ENCODE assay signal across 9 mouse cellular contexts in genomic region chr4:139430176-139430575, GRCm38 (mm10).
A peak's percentile ranks its signal among the peaks of the same experiment; 100 is the strongest.
DNase-seq lines count a peak whose midpoint lies in the region; ATAC-seq and TF ChIP-seq lines count a peak whose summit lies in the region.
"Had no signal": no experiment of that assay in that cellular context is flagged by ENCODE, and none has a peak within 500 bp of the region (broad histone marks: within the 10 kb centered on the region; RNA-seq: fewer than 3 reads in every experiment).

No protein-coding gene starts in this region.

- H3K4me2 ChIP-seq in heart, embryonic 15.5 days, result no peak overlapping the region
- H3K4me2 ChIP-seq: limb, embryonic 15.5 days had no signal

- H3K9me3 ChIP-seq in E14TG2a.4 (ENCODE audit: low read length), result no peaks in the 10 kb centered on the region
- H3K9me3 ChIP-seq in embryonic facial prominence, embryonic 10.5 days, result no peaks in the 10 kb centered on the region
- no peaks in the 10 kb centered on the region for H3K9me3 ChIP-seq in heart, embryonic 15.5 days (replicated peaks)
- H3K9me3 ChIP-seq: limb, embryonic 15.5 days had no signal

- 55% methylated on average over 15 of the region's 15 CpGs for WGBS in embryonic facial prominence, embryonic 10.5 days
- 37% methylated on average over 15 of the region's 15 CpGs for WGBS in heart, embryonic 15.5 days
- WGBS in lung, adult 2 months, result 34% methylated on average over 15 of the region's 15 CpGs

- TF ChIP-seq CTCF in E14TG2a.4 (conservative IDR thresholded peaks at IDR 0.05; ENCODE audit: low read length), result peak; percentile 75
- TF ChIP-seq CTCF in lung, adult 2 months (IDR thresholded peaks at IDR 0.05; ENCODE audit: insufficient read depth, low read length), result peak; percentile 72

- H3K9ac ChIP-seq in heart, embryonic 15.5 days, result no peak overlapping the region
- H3K9ac ChIP-seq: limb, embryonic 15.5 days had no signal

- DNase-seq in adrenal gland, postnatal 10 days, result peak; percentile 86
- peak; percentile 69 for DNase-seq in embryonic facial prominence, embryonic 10.5 days (ENCODE audit: low spot score)
- peak; percentile 49 to 81 for DNase-seq in layer of hippocampus, adult 18-20 months (ENCODE audit: low spot score in 2 of 2)
- peak; percentile 59 for DNase-seq in lung, adult 2 months
- peak; percentile 78 for DNase-seq in right cerebral cortex, adult 18-20 months
- peak; percentile 52 for DNase-seq in urinary bladder, postnatal 25 days (ENCODE audit: low spot score)

- H3K27ac ChIP-seq in embryonic facial prominence, embryonic 10.5 days (replicated peaks), result no peak overlapping the region
- peak overlapping the region; percentile 60 for H3K27ac ChIP-seq in heart, embryonic 15.5 days
- H3K27ac ChIP-seq: limb, embryonic 15.5 days had no signal

- no peaks in the 10 kb centered on the region for H3K27me3 ChIP-seq in E14TG2a.4 (ENCODE audit: insufficient read depth, low read length)
- H3K27me3 ChIP-seq in embryonic facial prominence, embryonic 10.5 days (replicated peaks; ENCODE audit: low read depth, poor library complexity, severe bottlenecking), result no peaks in the 10 kb centered on the region
- H3K27me3 ChIP-seq in heart, embryonic 15.5 days, result no peaks in the 10 kb centered on the region
- H3K27me3 ChIP-seq: limb, embryonic 15.5 days had no signal

- TF ChIP-seq POLR2A in lung, adult 2 months (IDR thresholded peaks at IDR 0.05; ENCODE audit: borderline replicate concordance, extremely low read depth, low read depth, low read length), result no peak

- H3K36me3 ChIP-seq in E14TG2a.4 (ENCODE audit: insufficient read depth, low read length), result peaks cover 100% of the 10 kb centered on the region
- peaks cover 100% of the 10 kb centered on the region for H3K36me3 ChIP-seq in embryonic facial prominence, embryonic 10.5 days (replicated peaks)
- H3K36me3 ChIP-seq in heart, embryonic 15.5 days, result peaks cover 89% of the 10 kb centered on the region

- no peak overlapping the region; the same call in 1 of the 2 replicates for H3K4me3 ChIP-seq in E14TG2a.4 (replicated peaks; ENCODE audit: low read length)
- no peak overlapping the region for H3K4me3 ChIP-seq in embryonic facial prominence, embryonic 10.5 days
- no peak overlapping the region for H3K4me3 ChIP-seq in heart, embryonic 15.5 days
- H3K4me3 ChIP-seq in lung, adult 2 months (replicated peaks; ENCODE audit: extremely low read depth, low read depth, low read length), result no peak overlapping the region
- H3K4me3 ChIP-seq: limb, embryonic 15.5 days had no signal

- peak; percentile 43; the same call in 1 of the 2 replicates for ATAC-seq in heart, embryonic 15.5 days (replicated peaks; ENCODE audit: insufficient number of reproducible peaks, insufficient read depth, low FRiP score, low read depth)

- peaks cover 8% of the 10 kb centered on the region for H3K4me1 ChIP-seq in E14TG2a.4 (replicated peaks; ENCODE audit: low read depth, low read length)
- no peaks in the 10 kb centered on the region for H3K4me1 ChIP-seq in embryonic facial prominence, embryonic 10.5 days
- H3K4me1 ChIP-seq in heart, embryonic 15.5 days (replicated peaks), result peaks cover 37% of the 10 kb centered on the region
- H3K4me1 ChIP-seq in lung, adult 2 months (ENCODE audit: control insufficient read depth, insufficient read depth, low read length), result peaks cover 16% of the 10 kb centered on the region
- H3K4me1 ChIP-seq: limb, embryonic 15.5 days had no signal
